Mouse (Mus musculus) heart, adult 18-20 months (tissue): ENCODE results near the gene Mroh7. TPM values are rescaled to one million over a fixed set of nuclear protein-coding genes. Genes with fewer than 3 reads are reported as not detected.
"Not testable (repeated sequence)": the region's sequence is repeated elsewhere in the genome, so short reads cannot be mapped to it uniquely, and the experiment has no call there.

ENCODE experiments used
- DNase-seq, 2 experiments: peaks; one replicate each; pipeline ENCODE4 v3.0.0; 2021 to 2022; ENCODE audit warnings: mixed read lengths in 1 of 2
- long read RNA-seq, 2 experiments: library from polyadenylated mRNA; stranded (forward); transcript quantifications; one replicate each; pipeline ENCODE4 v2.0.0; 2021
- total RNA-seq, 2 experiments: library from RNA; stranded (reverse); gene quantifications; 2 replicates each; pipeline ENCODE4 v1.2.3; 2021

Gene Mroh7
- under 1 TPM; 0.07 to 0.49 TPM for total RNA-seq
- long read RNA-seq, experiment 1 = 0 reads
- long read RNA-seq, experiment 2 = 0 reads

DNA sequence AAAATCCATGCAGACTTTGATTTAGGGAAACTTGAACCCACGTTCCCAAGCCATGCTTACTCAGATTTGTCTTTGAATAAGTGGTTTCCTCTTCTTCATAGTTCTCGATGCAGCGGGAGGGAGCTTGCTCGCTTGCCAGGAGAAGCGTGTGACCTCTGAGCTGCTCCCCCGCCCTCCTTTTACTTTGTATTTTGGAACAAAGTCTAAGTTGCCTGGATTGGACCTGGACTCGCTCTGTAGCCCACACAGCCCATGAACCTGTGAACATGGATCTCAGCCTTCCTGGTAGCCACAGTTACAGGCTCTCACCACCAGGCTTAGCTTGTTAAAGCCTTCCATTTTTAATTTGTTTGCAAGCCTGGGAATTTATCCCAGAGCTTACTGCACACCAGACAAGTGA is at the start of gene Mroh7:
Gene Mroh7, minus strand, starts transcription at position 112 of the 400 bp plus-strand sequence.
- DNase-seq = no peak

DNA sequence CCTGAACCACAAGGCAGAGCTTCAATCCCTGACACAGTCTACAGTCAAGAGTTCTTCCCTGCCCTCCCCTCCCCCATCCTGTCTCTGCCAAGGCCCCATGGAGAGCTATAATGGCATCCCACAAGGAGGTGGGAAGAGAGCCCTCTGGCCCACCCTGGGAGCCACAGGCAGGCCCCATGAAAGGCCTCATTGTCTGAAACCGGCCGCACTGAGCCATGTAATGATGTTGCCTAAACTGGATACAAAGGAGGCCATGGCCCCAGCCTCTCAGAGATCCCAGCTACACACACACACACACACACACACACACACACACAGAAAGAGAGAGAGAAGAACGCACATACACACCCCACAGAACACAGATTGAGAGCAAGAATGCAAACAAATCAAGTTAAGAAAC is 49.3 kb upstream of the Mroh7 start:
- DNase-seq = no peak

DNA sequence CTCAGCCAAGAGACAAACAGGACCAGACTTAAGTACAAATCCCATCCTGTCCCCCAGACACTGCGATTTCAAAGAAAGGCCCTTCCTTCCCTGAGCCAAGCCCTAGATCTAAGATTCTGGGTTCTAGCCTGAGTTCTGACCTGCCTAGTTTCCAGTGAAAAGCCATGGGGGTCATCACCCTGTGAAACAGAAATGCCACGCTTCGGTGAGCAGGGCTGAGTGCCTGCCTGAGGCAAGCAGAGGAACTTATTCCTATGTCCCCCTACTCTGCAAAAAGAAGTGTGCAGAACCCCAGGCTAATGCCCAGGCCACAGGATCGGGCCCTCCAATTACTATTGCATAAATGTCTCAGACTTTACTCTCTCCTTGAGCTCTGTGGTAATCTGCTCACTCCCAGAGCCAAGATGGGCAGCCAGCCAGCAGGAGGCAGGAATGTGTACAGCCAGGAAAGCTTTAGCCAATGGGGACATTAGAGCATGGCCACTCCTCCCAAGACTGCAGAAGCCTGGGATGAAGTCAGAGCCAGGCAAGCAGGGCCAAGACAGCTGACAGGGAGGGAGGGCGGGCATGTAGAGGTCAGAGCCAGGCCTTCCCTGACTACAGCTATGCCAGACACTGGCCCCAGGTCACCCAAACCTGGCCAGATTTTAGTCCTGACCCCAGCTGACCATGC is 47.5 kb upstream of the Mroh7 start:
- peak; percentile 96 to 97 for DNase-seq

DNA sequence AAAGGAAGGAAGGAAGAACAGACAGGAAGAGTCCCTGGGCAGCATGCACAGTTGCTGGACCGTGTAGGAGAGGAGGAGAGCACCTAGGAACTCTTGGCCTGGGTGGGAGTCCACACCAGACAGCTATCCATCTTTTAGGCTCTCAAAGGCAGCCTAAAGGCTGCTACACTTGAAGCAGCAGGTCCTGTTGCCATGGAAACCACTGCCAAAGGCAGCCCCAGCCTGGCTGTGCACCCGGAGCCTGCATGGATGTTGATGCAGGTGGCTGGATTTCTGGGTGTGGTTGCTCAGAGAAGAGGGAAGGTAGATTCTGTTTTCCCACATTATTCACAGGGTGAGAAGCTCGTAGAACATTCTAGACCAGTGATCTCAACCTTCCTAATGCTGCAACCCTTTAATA is 46.3 kb upstream of the Mroh7 start:
- DNase-seq = no peak

DNA sequence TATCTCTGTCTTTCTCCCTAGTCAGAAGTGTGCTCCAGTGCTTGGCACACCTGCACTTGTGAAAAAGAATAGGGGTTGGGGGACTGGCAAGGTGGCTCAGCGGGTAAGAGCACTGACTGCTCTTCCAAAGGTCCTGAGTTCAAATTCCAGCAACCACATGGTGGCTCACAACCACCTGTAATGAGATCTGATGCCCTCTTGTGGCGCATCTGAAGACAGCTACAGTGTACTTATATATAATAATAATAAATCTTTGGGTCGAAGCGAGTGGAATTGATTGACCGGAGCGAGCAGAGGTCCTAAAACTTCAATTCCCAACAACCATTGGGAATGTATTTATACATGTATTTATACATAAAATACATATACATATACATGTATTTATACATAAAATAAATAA is 45.0 kb upstream of the Mroh7 start:
- DNase-seq = not testable (repeated sequence)

DNA sequence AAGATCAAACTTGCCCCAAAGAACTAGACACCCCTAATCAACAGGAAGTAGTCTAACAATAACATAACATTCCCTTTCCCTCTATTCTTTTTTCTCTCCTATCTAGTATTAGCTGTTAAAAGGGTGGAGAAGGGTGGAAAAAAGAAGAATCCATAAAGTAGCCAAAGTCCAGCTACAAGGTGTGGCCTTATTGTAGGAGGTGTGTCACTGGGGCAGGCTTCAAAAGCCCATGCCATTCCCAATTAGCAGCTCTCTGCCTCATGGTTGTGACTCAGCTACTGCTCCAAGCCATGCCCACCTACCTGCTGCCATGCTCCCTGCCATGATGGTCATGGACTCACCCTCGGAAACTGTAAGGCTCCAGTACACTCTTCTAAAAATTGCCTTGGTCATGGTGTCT is 41.8 kb upstream of the Mroh7 start:
- no peak for DNase-seq

DNA sequence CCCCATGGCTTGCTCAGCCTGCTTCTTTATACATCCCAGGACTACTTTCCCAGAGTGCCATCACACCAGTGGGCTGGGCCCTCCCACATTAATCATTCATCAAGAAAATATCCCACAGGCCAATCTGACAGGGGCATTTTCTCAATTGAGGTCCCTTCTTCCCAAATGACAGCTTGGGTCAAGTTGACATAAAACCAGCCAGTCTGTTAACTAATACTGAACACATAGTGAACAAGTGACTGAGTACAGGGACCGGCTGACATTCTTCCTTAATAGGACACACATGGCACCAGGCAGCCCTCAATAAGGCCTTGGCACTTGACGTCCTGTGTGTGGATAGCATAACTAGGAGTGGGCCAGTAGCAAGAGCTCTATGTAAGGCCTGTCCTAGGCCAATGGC is 38.6 kb upstream of the Mroh7 start:
- DNase-seq = no peak

DNA sequence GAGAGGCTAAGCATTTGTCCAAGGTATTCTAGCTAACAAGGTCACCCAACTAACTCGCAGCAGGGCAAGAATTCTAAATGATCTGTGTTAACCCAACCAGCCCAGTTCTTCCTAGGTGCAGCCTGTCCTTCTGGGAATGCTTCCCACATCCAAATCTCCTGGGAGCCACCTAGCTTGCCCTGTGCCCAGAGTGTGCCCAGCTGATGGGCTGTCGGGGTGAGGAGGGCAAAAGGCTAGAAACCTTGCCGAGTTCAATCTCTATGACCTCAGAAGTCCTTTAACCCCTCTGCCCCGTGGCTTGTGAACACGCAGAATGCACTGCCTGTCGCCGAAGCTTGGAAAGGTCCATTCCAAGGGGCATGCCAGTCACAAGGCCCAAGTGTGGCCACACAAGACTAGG is 33.4 kb upstream of the Mroh7 start:
- no peak for DNase-seq

DNA sequence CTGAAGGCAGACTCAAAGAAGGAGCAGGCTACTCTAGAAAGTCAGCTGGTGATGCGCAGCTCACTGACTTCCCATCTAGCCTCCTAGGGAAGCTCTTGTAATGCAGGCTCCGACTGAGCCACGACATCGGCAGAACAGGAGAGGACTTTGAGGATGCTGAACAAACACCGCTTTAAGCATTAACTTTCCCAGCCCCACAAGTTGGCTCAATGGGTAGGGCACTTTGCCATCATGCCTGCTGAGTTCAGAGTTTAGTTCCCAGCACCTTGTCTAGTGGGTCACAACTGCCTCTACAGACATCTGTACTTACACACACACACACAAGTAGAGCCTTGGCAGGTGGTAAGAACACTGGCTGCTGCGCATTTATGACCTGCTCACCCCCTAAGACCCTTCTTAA is 21.0 kb upstream of the Mroh7 start:
- no peak for DNase-seq

DNA sequence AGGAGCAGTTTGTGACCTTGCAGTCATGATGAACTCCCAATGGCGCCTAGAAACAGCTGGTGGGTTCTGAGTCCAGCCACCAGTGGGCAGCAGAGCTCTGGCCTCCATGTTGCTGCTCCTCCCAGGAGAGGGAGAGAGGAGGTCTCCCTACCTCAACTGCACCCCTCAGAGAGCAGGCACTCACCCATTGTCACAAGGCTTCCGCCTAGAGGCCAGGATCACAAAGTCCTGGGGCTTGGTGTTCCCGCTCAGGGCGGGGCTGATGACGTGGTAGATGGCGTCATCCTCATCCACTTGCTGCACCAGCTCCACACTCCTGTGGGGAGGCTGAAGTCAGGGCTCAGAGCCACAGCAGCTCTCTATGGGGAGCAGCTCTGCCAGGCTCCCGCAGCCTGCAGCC is 19.0 kb upstream of the Mroh7 start:
- DNase-seq = peak; percentile 61

DNA sequence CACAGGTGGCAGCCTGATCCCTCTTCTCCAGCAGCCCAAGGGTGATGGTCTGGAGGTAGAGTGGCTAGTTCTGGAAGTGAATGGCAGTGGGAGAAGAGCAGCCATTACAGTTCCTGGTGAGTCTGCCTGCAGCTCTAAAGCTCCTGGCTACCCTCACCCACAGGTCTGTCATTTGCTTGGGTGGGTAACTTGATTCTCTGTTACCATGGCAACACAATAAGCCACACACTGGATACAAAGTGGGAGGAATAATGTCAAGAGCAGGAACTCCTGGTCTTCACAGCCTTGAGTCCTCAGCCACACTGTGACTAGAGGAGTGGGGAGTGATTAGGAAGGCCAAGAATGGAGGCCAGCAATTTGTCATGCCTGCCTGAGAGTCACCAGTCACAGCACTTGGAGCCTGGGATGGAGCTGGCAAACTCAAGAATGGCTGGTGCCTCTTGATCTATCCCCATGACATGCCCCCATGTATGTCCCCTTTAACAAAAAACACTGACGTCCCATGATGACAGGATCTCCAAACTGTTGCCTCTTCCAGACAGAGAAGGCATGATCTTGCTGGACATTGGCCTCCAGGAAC is 16.4 kb upstream of the Mroh7 start:
- no peak for DNase-seq

DNA sequence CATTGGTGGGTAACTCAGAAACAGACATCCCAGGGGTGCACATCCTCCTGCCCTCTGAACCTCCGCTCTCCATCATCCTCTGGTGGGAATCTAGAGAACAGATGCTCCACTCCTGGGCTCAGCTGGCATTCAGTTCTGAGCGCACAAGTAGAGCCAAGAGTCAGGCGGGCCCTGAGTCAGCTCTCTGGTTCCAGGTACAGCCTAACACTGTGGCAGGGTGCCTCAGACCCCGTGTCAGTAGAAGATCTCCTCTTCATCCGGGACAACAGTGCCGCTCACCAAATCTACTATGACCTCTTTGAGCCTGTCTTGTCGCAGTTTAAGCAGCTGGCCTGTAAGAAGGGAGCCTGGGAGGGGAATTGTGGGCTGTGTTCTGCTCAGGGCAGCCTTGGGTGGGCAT is 15.1 kb upstream of the Mroh7 start:
- DNase-seq = peak; percentile 15 to 16

DNA sequence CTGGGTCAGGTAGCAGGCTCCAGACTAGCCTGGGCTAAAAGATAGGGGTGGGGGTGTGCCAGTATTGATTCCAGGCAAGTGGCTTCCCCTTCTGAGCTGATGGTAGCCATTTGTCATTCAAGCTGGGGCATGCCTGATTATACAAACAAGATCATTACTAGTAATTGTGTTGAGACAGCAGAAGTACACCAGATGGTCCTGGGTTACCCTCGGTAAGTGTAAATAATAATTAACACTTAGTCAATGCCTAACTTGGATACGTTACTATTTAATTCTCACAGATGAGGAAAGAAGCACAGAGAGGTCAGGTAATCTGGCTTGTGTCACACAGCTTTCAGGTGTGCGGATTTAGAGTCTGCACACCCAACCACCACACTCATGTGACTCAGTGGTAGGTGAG is 7.2 kb upstream of the Mroh7 start:
- DNase-seq = no peak

DNA sequence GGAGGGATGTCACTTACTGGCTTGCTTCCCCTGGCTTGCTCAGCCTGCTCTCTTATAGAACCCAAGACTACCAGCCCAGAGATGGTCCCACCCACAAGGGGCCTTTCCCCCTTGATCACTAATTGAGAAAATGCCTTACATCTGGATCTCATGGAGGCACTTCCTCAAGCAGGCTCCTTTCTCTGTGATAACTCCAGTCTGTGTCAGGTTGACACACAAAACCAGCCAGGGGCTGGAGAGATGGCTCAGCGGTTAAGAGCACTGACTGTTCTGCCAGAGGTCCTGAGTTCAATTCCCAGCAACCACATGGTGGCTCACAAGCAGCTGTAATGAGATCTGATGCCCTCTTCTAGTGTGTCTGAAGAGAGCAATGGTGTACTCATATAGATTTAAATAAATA is 6.2 kb upstream of the Mroh7 start:
- not testable (repeated sequence) for DNase-seq

DNA sequence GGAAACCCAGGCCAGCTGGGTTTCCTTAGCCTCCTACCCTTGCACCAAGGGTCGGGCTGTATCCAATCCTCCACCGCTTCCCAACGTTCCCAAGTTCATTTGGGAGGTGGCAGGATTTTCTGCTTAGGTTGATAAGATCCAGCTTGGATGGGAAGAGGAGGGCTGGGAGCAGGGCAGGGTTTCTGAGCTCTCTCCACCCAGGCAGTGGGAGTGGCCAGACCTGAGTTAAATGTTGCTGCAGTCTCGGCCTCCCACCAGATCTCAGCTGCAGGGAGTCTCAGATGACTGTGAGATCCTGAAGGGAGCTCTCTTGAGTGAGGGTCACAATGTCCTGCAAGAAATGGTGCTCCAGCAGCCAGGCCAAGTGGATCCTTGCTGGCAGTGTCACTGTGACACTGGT is 2.9 kb upstream of the Mroh7 start, which contains the start of gene Fam151a:
Gene Fam151a, plus strand, starts transcription at position 254 of the 400 bp plus-strand sequence.
- no peak for DNase-seq

DNA sequence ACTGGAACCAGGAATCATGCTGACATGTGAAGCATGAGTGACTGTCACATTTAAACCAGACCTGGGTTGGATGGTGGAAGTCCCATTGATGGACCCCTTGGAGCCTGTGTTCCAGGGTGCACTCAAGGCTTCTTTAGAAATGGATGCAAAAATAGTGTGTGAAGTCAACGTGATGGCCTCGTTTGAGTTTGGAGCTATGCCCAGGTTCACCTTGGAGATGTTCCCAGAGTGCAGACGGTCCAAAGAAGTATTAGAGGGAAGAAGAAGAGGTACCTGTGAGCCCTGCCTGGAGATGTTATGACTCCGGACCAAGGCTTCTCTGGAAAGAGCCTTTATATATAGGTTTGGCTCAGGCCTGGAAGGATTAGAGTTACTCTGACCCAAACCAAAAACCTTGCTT is 10.1 kb downstream of the Mroh7 start:
- DNase-seq = peak in 1 of 2 experiments; percentile 19

DNA sequence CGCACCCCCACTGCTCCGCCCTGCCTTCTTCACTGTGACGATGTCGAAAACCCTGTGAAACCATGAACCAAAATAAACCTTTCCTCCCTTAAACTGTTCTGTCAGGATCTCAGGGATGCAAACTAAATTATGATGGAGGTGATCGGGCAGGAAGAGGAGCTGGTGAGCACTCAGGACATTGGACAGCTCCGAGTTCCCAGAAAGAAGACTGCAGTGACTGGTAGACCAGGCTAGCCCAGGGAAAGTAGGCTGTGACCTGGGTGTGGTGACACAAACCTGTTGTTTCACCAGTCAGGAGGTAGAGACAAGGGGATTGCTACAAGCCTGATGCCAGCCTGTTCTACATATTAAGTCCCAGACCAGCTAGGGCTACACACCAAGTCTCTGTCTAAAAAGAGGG is 17.1 kb downstream of the Mroh7 start:
- DNase-seq = no peak

DNA sequence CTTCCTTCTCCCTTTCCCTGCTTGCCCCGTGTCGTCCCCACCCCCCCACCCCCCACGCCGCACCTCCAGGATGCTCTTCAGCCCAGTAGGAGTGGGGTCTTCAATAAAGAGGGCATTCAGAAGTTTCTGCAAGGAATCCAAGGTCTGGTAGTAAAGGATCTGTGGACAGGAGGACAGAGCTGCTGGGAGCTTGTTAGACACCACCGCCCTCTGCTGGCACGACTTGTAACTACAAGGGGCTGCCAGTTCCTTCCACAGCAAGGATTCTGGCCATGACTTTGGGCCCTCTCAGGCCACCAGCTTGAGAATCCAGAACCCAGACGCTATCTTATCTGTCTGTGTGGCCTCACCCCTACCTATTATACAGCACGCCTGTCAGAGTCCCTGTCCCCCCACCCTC is 22.3 kb downstream of the Mroh7 start:
- peak; percentile 53 to 87 for DNase-seq

DNA sequence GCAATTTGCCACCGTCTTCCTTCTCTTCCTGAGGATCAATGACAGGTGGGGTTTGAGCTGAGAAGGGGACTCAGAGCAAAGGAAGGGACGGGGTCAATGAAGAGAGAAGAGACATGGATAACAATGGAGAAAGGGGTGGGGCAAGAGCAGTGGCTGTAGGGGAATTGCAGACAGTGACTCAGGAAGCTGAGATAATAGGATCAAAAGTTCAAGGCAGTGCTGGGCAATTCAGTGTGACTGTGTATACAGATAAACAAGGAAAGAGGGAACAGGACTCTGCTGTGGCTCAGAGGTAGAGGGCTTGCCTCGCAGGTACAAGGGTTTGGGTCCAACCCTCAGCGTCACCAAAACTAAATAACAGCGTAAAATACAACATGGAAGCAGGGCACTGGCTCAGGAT is 22.8 kb downstream of the Mroh7 start:
- no peak for DNase-seq

DNA sequence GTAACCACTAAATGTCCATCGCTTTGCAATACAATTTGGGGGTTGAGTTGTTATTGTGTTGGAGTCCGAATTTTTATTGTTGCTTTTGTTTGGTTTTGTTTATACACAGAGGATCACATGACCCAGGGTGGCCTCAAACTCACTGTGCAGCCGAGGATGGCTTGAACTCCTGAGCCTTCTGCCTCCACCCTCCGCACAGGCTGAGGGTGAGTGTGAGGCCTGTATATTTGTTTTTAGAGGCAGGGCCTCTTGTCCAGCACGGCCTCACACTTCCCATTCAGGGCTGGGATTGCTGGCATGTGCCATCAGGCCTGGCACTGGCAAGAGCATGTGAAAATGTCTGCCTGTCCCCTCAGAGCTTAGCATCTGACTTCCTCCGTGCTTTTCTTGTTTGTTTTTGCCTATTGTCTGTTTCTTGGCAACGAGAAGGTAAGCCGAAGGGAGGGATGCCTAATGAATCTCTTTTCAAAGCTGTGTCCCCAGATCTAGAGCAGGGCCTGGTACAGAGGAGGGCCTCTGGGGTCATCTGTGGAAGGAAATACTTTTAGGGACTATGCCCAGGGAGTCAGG is 25.5 kb downstream of the Mroh7 start:
- DNase-seq = no peak

DNA sequence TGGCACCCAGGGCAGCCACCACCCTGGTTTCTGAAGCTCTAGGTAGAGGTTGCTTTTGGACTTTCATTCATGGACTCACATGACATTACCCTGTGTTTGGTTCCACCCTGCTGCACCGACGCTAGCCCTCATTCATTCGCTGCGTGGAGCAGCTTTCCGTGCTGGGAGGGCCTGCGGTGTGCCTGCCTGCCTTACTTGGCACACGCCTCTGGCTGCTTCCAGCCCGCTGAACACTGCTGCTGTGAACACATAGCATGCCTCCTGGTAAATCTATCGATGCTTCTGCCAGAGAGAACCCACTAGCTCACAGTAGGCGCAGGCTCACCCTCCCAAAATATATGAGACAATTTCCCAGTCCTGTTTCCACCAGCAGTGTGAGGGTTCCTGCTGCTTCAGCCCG is 26.3 kb downstream of the Mroh7 start:
- no peak for DNase-seq

DNA sequence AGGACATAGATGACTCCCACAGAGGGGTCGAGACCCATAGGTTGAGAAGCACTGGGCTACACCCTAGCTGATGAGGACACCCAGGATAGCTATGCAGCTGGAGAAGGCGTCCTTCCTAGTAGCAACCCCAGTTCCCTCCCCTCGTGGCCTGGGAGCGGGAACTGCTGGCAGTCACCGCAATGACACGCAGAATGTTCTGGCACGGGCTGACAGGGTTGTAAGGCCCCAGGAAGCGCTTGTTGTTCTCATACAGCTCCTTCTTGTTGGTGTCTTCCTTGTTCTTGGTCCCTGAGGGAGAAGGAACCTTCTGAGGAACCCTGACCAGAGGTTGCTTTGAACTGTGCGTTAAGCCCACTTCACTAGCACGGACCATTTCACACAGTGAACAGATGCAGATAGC is 26.8 kb downstream of the Mroh7 start:
- no peak for DNase-seq

DNA sequence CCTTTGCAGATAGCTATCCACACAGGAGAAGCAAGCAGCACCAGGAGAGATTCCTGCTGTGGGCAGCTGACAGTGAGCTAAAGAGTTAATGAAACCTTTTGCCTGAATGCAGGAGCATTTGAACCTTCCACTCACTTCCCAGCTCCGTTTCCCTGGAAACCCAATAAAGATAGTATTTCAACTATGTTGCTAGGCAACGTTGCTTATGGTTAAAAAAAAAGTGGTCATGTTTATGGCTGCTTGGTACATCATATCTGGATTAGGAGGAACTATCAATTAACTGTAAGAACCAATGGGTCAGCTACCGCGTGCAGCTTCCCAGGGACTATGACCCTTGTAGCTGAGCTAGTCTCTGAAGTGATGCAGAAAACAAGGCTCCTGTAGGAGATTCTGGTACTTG is 29.9 kb downstream of the Mroh7 start:
- no peak for DNase-seq

DNA sequence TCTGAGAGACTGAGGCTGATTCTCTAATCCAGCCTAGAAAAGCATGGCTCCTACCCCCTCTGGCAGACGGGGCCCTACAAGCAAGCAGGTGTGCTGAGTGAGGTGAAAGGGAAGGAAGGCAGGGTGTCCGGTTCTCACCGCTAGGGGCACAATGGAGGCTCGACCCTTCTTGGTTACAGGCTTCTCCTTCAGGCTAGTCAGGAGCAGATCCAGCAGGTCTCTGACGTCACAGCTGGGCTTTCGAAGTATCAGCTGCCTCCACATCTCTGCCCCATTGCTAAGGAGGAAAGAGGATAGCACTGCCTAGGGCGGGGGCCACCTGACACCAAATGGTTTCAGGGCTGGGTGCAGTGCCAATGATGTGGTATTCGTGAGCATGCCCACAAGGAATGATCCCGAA is 30.7 kb downstream of the Mroh7 start:
- DNase-seq = no peak
